Mouse (Mus musculus) myocyte (in vitro differentiated cells): Measurements from ENCODE around the gene Tsen2.

ENCODE experiments used
- MYOD1 ChIP-seq, 3 experiments: IDR thresholded peaks; one replicate each; pipeline ENCODE4 v1.6.1; 2011; ENCODE audit warnings: control low read depth in 2 of 3, low read depth in 2 of 3, mild to moderate bottlenecking in 2 of 3, moderate library complexity in 1 of 3; ENCODE audit not compliant: insufficient read length in 2 of 3, control insufficient read depth in 1 of 3
- POLR2AphosphoS2 ChIP-seq: IDR thresholded peaks from one replicate; pipeline ENCODE4 v1.6.1; 2011; ENCODE audit warnings: low read depth, control low read depth; ENCODE audit not compliant: insufficient read length
- TCF12 ChIP-seq: IDR thresholded peaks from one replicate; pipeline ENCODE4 v1.6.1; 2011; ENCODE audit warnings: mild to moderate bottlenecking, control low read depth; ENCODE audit not compliant: poor library complexity, insufficient read depth, severe bottlenecking

DNA sequence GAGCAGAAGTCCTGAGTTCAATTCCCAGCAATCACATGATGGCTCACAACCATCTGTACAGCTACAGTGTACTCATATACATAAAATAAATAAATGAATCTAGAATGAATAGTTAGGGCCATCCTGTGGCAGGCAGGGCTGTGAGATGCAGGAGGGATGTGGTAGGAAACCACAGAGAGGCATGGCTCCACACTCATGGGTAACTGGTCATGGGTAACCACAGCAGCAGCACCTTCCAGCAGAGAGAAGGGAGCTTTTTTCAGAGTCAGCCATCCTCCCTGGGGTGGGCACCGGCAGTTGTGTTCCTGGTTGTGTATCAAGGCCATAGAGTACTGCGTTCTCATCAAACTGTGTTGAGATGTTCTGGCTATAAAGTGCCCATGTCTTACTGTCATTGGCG lies 50.0 kb downstream of the Tsen2 start:
- TF ChIP-seq POLR2AphosphoS2: no peak
- no peak for TF ChIP-seq TCF12
- no peak for TF ChIP-seq MYOD1 (IDR thresholded peaks at IDR 0.05; ENCODE audit: control insufficient read depth in 1 of 3, insufficient read length in 2 of 3, low read depth in 2 of 3)
